Comparison of ENCODE assay signal across 15 mouse cellular contexts in the genomic region with DNA sequence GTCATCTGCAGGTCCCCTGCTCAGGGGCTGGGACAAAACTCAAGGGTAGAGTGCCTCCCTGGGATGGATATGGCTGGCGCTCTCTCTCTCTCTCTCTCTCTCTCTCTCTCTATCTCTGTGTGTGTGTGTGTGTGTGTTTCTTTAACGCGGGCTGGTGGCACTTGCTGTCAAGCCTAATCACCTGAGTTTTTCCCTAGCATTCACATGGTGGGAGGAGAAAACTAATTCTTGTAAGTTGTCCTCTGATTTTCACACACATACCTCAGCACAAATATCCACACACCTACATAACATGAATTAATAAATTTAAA. TPM values are rescaled to one million over a fixed set of nuclear protein-coding genes. Genes with fewer than 3 reads are reported as not detected.
DNase-seq lines count a peak whose midpoint lies in the region; ATAC-seq and TF ChIP-seq lines count a peak whose summit lies in the region.
"Had no signal": no experiment of that assay in that cellular context is flagged by ENCODE, and none has a peak within 500 bp of the region (broad histone marks: within the 10 kb centered on the region; RNA-seq: fewer than 3 reads in every experiment).

No protein-coding gene starts in this region.

- no peak for ATAC-seq in embryonic facial prominence, embryonic 15.5 days (ENCODE audit: insufficient number of reproducible peaks, low FRiP score, low TSS enrichment, low read depth)
- no peak for ATAC-seq in hindbrain, postnatal 0 days
- ATAC-seq in midbrain, embryonic 15.5 days (replicated peaks): no peak
- ATAC-seq in liver, postnatal 0 days: no peak
- ATAC-seq: forebrain, embryonic 14.5 days had no signal

- TF ChIP-seq CTCF in hindbrain, postnatal 0 days (IDR thresholded peaks at IDR 0.05; ENCODE audit: low read depth): no peak
- TF ChIP-seq CTCF in liver, postnatal 0 days (IDR thresholded peaks at IDR 0.05; ENCODE audit: low read depth): no peak

- 0 out of 2 replicates have a peak, but pooled peaks cover 3% of the 10 kb centered on the region for H3K36me3 ChIP-seq in embryonic facial prominence, embryonic 15.5 days
- peaks cover 3% of the 10 kb centered on the region; the same call in 1 of the 2 replicates for H3K36me3 ChIP-seq in embryonic facial prominence, embryonic 10.5 days (replicated peaks)
- H3K36me3 ChIP-seq in hindbrain, embryonic 10.5 days: peaks cover 10% of the 10 kb centered on the region; the same call in 1 of the 2 replicates
- H3K36me3 ChIP-seq in hindbrain, postnatal 0 days (ENCODE audit: insufficient read depth, low read length): no peaks in the 10 kb centered on the region
- H3K36me3 ChIP-seq in midbrain, embryonic 10.5 days: peaks cover 7% of the 10 kb centered on the region
- H3K36me3 ChIP-seq in midbrain, embryonic 15.5 days (replicated peaks): no peaks in the 10 kb centered on the region
- H3K36me3 ChIP-seq in liver, postnatal 0 days (replicated peaks; ENCODE audit: insufficient read depth, low read length): peaks cover 2% of the 10 kb centered on the region; the same call in 1 of the 2 replicates
- H3K36me3 ChIP-seq: G1E had no signal

- no peak for DNase-seq in embryonic facial prominence, embryonic 10.5 days (ENCODE audit: low spot score)
- DNase-seq in hindbrain, embryonic 10.5 days (ENCODE audit: low spot score): no peak
- no peak for DNase-seq in hindbrain, postnatal 0 days (ENCODE audit: low spot score)
- no peak for DNase-seq in midbrain, embryonic 10.5 days (ENCODE audit: low spot score)
- no peak for DNase-seq in liver, postnatal 0 days
- no peak for DNase-seq in left cerebral cortex, adult 8-10 months (ENCODE audit: low spot score in 2 of 2)
- DNase-seq: cerebellum, adult 11-12 months; cerebellum, postnatal 25 days; kidney, adult 8-10 months; lung, embryonic 14.5 days; right cerebral cortex, postnatal 14 days had no signal

- H3K27ac ChIP-seq in embryonic facial prominence, embryonic 15.5 days (replicated peaks): 0 out of 2 replicates have a peak overlapping the region, but pooled peaks have one; percentile 39
- no peak overlapping the region for H3K27ac ChIP-seq in embryonic facial prominence, embryonic 10.5 days (replicated peaks)
- peak overlapping the region; percentile 53; the same call in 1 of the 2 replicates for H3K27ac ChIP-seq in hindbrain, embryonic 10.5 days
- no peak overlapping the region for H3K27ac ChIP-seq in hindbrain, postnatal 0 days
- 0 out of 2 replicates have a peak overlapping the region, but pooled peaks have one; percentile 24 for H3K27ac ChIP-seq in midbrain, embryonic 10.5 days (replicated peaks)
- H3K27ac ChIP-seq in midbrain, embryonic 15.5 days: no peak overlapping the region
- peak overlapping the region; percentile 91 for H3K27ac ChIP-seq in liver, postnatal 0 days (ENCODE audit: low read depth)

- no peaks in the 10 kb centered on the region for H3K27me3 ChIP-seq in embryonic facial prominence, embryonic 15.5 days
- no peaks in the 10 kb centered on the region for H3K27me3 ChIP-seq in embryonic facial prominence, embryonic 10.5 days (replicated peaks; ENCODE audit: low read depth, poor library complexity, severe bottlenecking)
- H3K27me3 ChIP-seq in hindbrain, embryonic 10.5 days (ENCODE audit: insufficient read depth, poor library complexity, severe bottlenecking): no peaks in the 10 kb centered on the region
- no peaks in the 10 kb centered on the region for H3K27me3 ChIP-seq in hindbrain, postnatal 0 days (ENCODE audit: insufficient read depth, low read length)
- no peaks in the 10 kb centered on the region for H3K27me3 ChIP-seq in midbrain, embryonic 10.5 days (ENCODE audit: low read depth, poor library complexity, severe bottlenecking)
- H3K27me3 ChIP-seq in midbrain, embryonic 15.5 days (replicated peaks): no peaks in the 10 kb centered on the region
- no peaks in the 10 kb centered on the region for H3K27me3 ChIP-seq in liver, postnatal 0 days (ENCODE audit: insufficient read depth, low read length)

- no peak overlapping the region for H3K9ac ChIP-seq in embryonic facial prominence, embryonic 15.5 days
- H3K9ac ChIP-seq in hindbrain, postnatal 0 days (replicated peaks; ENCODE audit: low read length): no peak overlapping the region
- no peak overlapping the region for H3K9ac ChIP-seq in midbrain, embryonic 15.5 days
- H3K9ac ChIP-seq in liver, postnatal 0 days (replicated peaks): peak overlapping the region; percentile 53
- H3K9ac ChIP-seq: lung, embryonic 14.5 days had no signal

- 74% methylated on average over 3 of the region's 3 CpGs for WGBS in embryonic facial prominence, embryonic 15.5 days
- WGBS in embryonic facial prominence, embryonic 10.5 days: 80% methylated on average over 3 of the region's 3 CpGs
- WGBS in hindbrain, embryonic 10.5 days: 79% methylated on average over 3 of the region's 3 CpGs
- WGBS in hindbrain, postnatal 0 days: 83% methylated on average over 3 of the region's 3 CpGs
- 85% methylated on average over 3 of the region's 3 CpGs for WGBS in midbrain, embryonic 10.5 days
- WGBS in midbrain, embryonic 15.5 days: 81% methylated on average over 3 of the region's 3 CpGs
- 61% methylated on average over 3 of the region's 3 CpGs for WGBS in liver, postnatal 0 days (ENCODE audit: insufficient replicate concordance)

- H3K4me2 ChIP-seq in embryonic facial prominence, embryonic 15.5 days (replicated peaks): no peak overlapping the region
- no peak overlapping the region for H3K4me2 ChIP-seq in hindbrain, postnatal 0 days (ENCODE audit: low read depth, low read length)
- H3K4me2 ChIP-seq in midbrain, embryonic 15.5 days: no peak overlapping the region
- peak overlapping the region; percentile 45 for H3K4me2 ChIP-seq in liver, postnatal 0 days (ENCODE audit: low read depth, low read length)
- H3K4me2 ChIP-seq: lung, embryonic 14.5 days had no signal

- H3K4me3 ChIP-seq in embryonic facial prominence, embryonic 15.5 days (replicated peaks): no peak overlapping the region
- H3K4me3 ChIP-seq in embryonic facial prominence, embryonic 10.5 days: no peak overlapping the region
- H3K4me3 ChIP-seq in hindbrain, embryonic 10.5 days: no peak overlapping the region
- no peak overlapping the region for H3K4me3 ChIP-seq in hindbrain, postnatal 0 days (ENCODE audit: low read length)
- no peak overlapping the region for H3K4me3 ChIP-seq in midbrain, embryonic 10.5 days
- no peak overlapping the region for H3K4me3 ChIP-seq in midbrain, embryonic 15.5 days
- peak overlapping the region; percentile 48 for H3K4me3 ChIP-seq in liver, postnatal 0 days (ENCODE audit: low read depth, low read length)

- no peak for TF ChIP-seq EP300 in liver, postnatal 0 days (IDR thresholded peaks at IDR 0.05; ENCODE audit: low read depth)

- no peaks in the 10 kb centered on the region for H3K9me3 ChIP-seq in embryonic facial prominence, embryonic 15.5 days (replicated peaks)
- peaks cover 5% of the 10 kb centered on the region for H3K9me3 ChIP-seq in embryonic facial prominence, embryonic 10.5 days
- no peaks in the 10 kb centered on the region for H3K9me3 ChIP-seq in hindbrain, embryonic 10.5 days
- H3K9me3 ChIP-seq in hindbrain, postnatal 0 days (ENCODE audit: low read length): no peaks in the 10 kb centered on the region
- H3K9me3 ChIP-seq in midbrain, embryonic 10.5 days (replicated peaks): 0 out of 2 replicates have a peak, but pooled peaks cover 4% of the 10 kb centered on the region
- no peaks in the 10 kb centered on the region for H3K9me3 ChIP-seq in midbrain, embryonic 15.5 days
- H3K9me3 ChIP-seq in liver, postnatal 0 days (ENCODE audit: low read length): no peaks in the 10 kb centered on the region
- H3K9me3 ChIP-seq: G1E had no signal

- peaks cover 8% of the 10 kb centered on the region; the same call in 1 of the 2 replicates for H3K4me1 ChIP-seq in embryonic facial prominence, embryonic 15.5 days
- peaks cover 18% of the 10 kb centered on the region for H3K4me1 ChIP-seq in embryonic facial prominence, embryonic 10.5 days
- peaks cover 20% of the 10 kb centered on the region for H3K4me1 ChIP-seq in hindbrain, embryonic 10.5 days (replicated peaks)
- H3K4me1 ChIP-seq in hindbrain, postnatal 0 days (ENCODE audit: insufficient read depth, low read length): no peaks in the 10 kb centered on the region
- peaks cover 12% of the 10 kb centered on the region for H3K4me1 ChIP-seq in midbrain, embryonic 10.5 days
- no peaks in the 10 kb centered on the region for H3K4me1 ChIP-seq in midbrain, embryonic 15.5 days
- peaks cover 11% of the 10 kb centered on the region; the same call in 1 of the 2 replicates for H3K4me1 ChIP-seq in liver, postnatal 0 days (ENCODE audit: insufficient read depth)

RNA-seq across cellular contexts. Expression of a gene that starts 0.6 kb away (rescaled TPM):
- 5.1 and 6.9 TPM in 2 replicates for polyA plus RNA-seq in embryonic facial prominence, embryonic 15.5 days (2015; fragmentation: Nextera tagmentation; extraction: Ambion mirVana)
- 4.7 and 4.9 TPM in 2 replicates for polyA plus RNA-seq in embryonic facial prominence, embryonic 10.5 days (2016; fragmentation: Nextera tagmentation; extraction: Ambion mirVana)
- 4.9 and 5.8 TPM in 2 replicates for polyA plus RNA-seq in hindbrain, embryonic 10.5 days (2016; fragmentation: Nextera tagmentation; extraction: Ambion mirVana)
- total RNA-seq in hindbrain, postnatal 0 days (2014; rRNA removed): 1.2 and 2.2 TPM in 2 replicates
- polyA plus RNA-seq in hindbrain, postnatal 0 days (2015; fragmentation: Nextera tagmentation; extraction: Ambion mirVana): 1.1 and 1.2 TPM in 2 replicates
- polyA plus RNA-seq in midbrain, embryonic 10.5 days (2016; fragmentation: Nextera tagmentation; extraction: Ambion mirVana): 6.0 and 7.1 TPM in 2 replicates
- polyA plus RNA-seq in midbrain, embryonic 15.5 days (2015; fragmentation: Nextera tagmentation; extraction: Ambion mirVana): 1.9 and 2.6 TPM in 2 replicates
- 13.6 and 14.2 TPM in 2 replicates for polyA plus RNA-seq in liver, postnatal 0 days (2015; fragmentation: Nextera tagmentation; extraction: Ambion mirVana)
- total RNA-seq in left cerebral cortex, adult 8-10 months (2022): under 1 TPM in 3 of 4 experiments, not detected in 1; 0.27 to 0.68 (median 0.41) TPM

RNA-seq across cellular contexts. Expression of a gene that starts 16.5 kb away (rescaled TPM):
- polyA plus RNA-seq in embryonic facial prominence, embryonic 15.5 days (2015; fragmentation: Nextera tagmentation; extraction: Ambion mirVana): 113 and 123 TPM in 2 replicates
- polyA plus RNA-seq in embryonic facial prominence, embryonic 10.5 days (2016; fragmentation: Nextera tagmentation; extraction: Ambion mirVana): 119 and 121 TPM in 2 replicates
- polyA plus RNA-seq in hindbrain, embryonic 10.5 days (2016; fragmentation: Nextera tagmentation; extraction: Ambion mirVana): 103 and 110 TPM in 2 replicates
- total RNA-seq in hindbrain, postnatal 0 days (2014; rRNA removed): 50.2 and 61.3 TPM in 2 replicates
- 59.2 and 65.8 TPM in 2 replicates for polyA plus RNA-seq in hindbrain, postnatal 0 days (2015; fragmentation: Nextera tagmentation; extraction: Ambion mirVana)
- 106 and 116 TPM in 2 replicates for polyA plus RNA-seq in midbrain, embryonic 10.5 days (2016; fragmentation: Nextera tagmentation; extraction: Ambion mirVana)
- 61.2 and 62.7 TPM in 2 replicates for polyA plus RNA-seq in midbrain, embryonic 15.5 days (2015; fragmentation: Nextera tagmentation; extraction: Ambion mirVana)
- 34.6 and 38.0 TPM in 2 replicates for polyA plus RNA-seq in liver, postnatal 0 days (2015; fragmentation: Nextera tagmentation; extraction: Ambion mirVana)
- 10 to 100 TPM; 15.1 to 18.4 (median 16.4) TPM for total RNA-seq in left cerebral cortex, adult 8-10 months (2022)

RNA-seq across cellular contexts. Expression of a gene that starts 20.1 kb away (rescaled TPM):
- 56.5 and 61.5 TPM in 2 replicates for polyA plus RNA-seq in embryonic facial prominence, embryonic 15.5 days (2015; fragmentation: Nextera tagmentation; extraction: Ambion mirVana)
- polyA plus RNA-seq in embryonic facial prominence, embryonic 10.5 days (2016; fragmentation: Nextera tagmentation; extraction: Ambion mirVana): 73.1 and 84.1 TPM in 2 replicates
- 66.3 and 71.9 TPM in 2 replicates for polyA plus RNA-seq in hindbrain, embryonic 10.5 days (2016; fragmentation: Nextera tagmentation; extraction: Ambion mirVana)
- total RNA-seq in hindbrain, postnatal 0 days (2014; rRNA removed): 84.9 and 92.7 TPM in 2 replicates
- polyA plus RNA-seq in hindbrain, postnatal 0 days (2015; fragmentation: Nextera tagmentation; extraction: Ambion mirVana): 20.6 and 25.0 TPM in 2 replicates
- polyA plus RNA-seq in midbrain, embryonic 10.5 days (2016; fragmentation: Nextera tagmentation; extraction: Ambion mirVana): 54.3 and 57.5 TPM in 2 replicates
- 46.7 and 49.3 TPM in 2 replicates for polyA plus RNA-seq in midbrain, embryonic 15.5 days (2015; fragmentation: Nextera tagmentation; extraction: Ambion mirVana)
- polyA plus RNA-seq in liver, postnatal 0 days (2015; fragmentation: Nextera tagmentation; extraction: Ambion mirVana): 8.6 TPM in 2 replicates
- 10 to 100 TPM; 76.4 to 91.3 (median 83.1) TPM for total RNA-seq in left cerebral cortex, adult 8-10 months (2022)

Comparison
In these comparisons a context has a peak if more than half of its experiments do, and no peak if none do; other contexts are left out.
1. H3K27ac ChIP-seq: peak in embryonic facial prominence, embryonic 15.5 days (single experiment), hindbrain, embryonic 10.5 days (single experiment), midbrain, embryonic 10.5 days (single experiment) and liver, postnatal 0 days (single experiment); none in embryonic facial prominence, embryonic 10.5 days (single experiment), hindbrain, postnatal 0 days (single experiment) and midbrain, embryonic 15.5 days (single experiment).